9 mouse cellular contexts compared by ENCODE assay signal in genomic region chr6:13835720-13836665, GRCm38 (mm10). TPM values are rescaled to one million over a fixed set of nuclear protein-coding genes. Genes with fewer than 3 reads are reported as not detected.
DNase-seq lines count a peak whose midpoint lies in the region; ATAC-seq lines count a peak whose summit lies in the region.
"Had no signal": no experiment of that assay in that cellular context is flagged by ENCODE, and none has a peak within 500 bp of the region (broad histone marks: within the 10 kb centered on the region; RNA-seq: fewer than 3 reads in every experiment).

No protein-coding gene starts in this region.

- no peaks in the 10 kb centered on the region for H3K9me3 ChIP-seq in forebrain, embryonic 15.5 days
- H3K9me3 ChIP-seq: limb, embryonic 15.5 days had no signal

- H3K27me3 ChIP-seq in forebrain, embryonic 15.5 days, result no peaks in the 10 kb centered on the region
- H3K27me3 ChIP-seq: limb, embryonic 15.5 days had no signal

- H3K9ac ChIP-seq in forebrain, embryonic 15.5 days (replicated peaks), result peak overlapping the region; percentile 98
- H3K9ac ChIP-seq: limb, embryonic 15.5 days had no signal

- intact Hi-C loops in gastrocnemius, postnatal 14 days (cut with DNase I; ENCODE audit: low total_unique reads), result no loop called here

- no peaks in the 10 kb centered on the region for H3K36me3 ChIP-seq in forebrain, embryonic 15.5 days
- H3K36me3 ChIP-seq: limb, embryonic 15.5 days had no signal

- peak overlapping the region; percentile 80 for H3K4me2 ChIP-seq in forebrain, embryonic 15.5 days (replicated peaks)
- H3K4me2 ChIP-seq: limb, embryonic 15.5 days had no signal

- peak overlapping the region; percentile 100 for H3K27ac ChIP-seq in forebrain, embryonic 15.5 days (replicated peaks)
- H3K27ac ChIP-seq: limb, embryonic 15.5 days had no signal

- peak; percentile 23 for ATAC-seq in forebrain, embryonic 15.5 days (replicated peaks)
- no peak for ATAC-seq in megakaryocyte, adult 5-6 weeks (ENCODE audit: poor library complexity, severe bottlenecking)
- ATAC-seq in inflammation-experienced regulatory T-cells, adult 6 months, result no peak

- peak; percentile 11 to 21 for DNase-seq in gastrocnemius, postnatal 4 days (ENCODE audit: low spot score in 2 of 2)
- DNase-seq in gastrocnemius, postnatal 14 days, result no peak
- DNase-seq in layer of hippocampus, postnatal 25 days (ENCODE audit: extremely low spot score in 1 of 2, low spot score in 1 of 2), result peak; percentile 24 to 25
- peak; percentile 64 for DNase-seq in retina, postnatal 1 day
- DNase-seq in spleen, postnatal 14 days (ENCODE audit: low spot score in 2 of 2), result no peak

- H3K4me1 ChIP-seq in forebrain, embryonic 15.5 days, result peaks cover 31% of the 10 kb centered on the region

- 40% methylated on average over 17 of the region's 17 CpGs for WGBS in forebrain, embryonic 15.5 days

- H3K4me3 ChIP-seq in forebrain, embryonic 15.5 days, result peak overlapping the region; percentile 86
- H3K4me3 ChIP-seq: limb, embryonic 15.5 days had no signal

RNA-seq across cellular contexts. Expression of gene Gpr85, which starts 3.7 kb away (rescaled TPM):
- 1 to 10 TPM; 1.7 to 3.0 TPM for total RNA-seq in gastrocnemius, postnatal 4 days (2021)
- total RNA-seq in gastrocnemius, postnatal 14 days (2021), result under 1 TPM; 0.40 to 0.82 TPM
- 123 and 138 TPM in 2 replicates for polyA plus RNA-seq in forebrain, embryonic 15.5 days (2015; fragmentation: Nextera tagmentation; extraction: Ambion mirVana)
- 10 to 100 TPM; 39.0 to 44.6 TPM for total RNA-seq in layer of hippocampus, postnatal 25 days (2021)
- 0.18 and 0.27 TPM in 2 replicates for total RNA-seq in megakaryocyte, adult 5-6 weeks (2015)
- 0.28 TPM in 1 of 2 replicates, not detected in the other for total RNA-seq in megakaryocyte, adult 5-6 weeks (2017)
- polyA plus RNA-seq in inflammation-experienced regulatory T-cells, adult 6 months (2017; shearing (Covaris generic)), result not detected

RNA-seq across cellular contexts. Expression of gene 2610001J05Rik, which starts 35.3 kb away (rescaled TPM):
- 10 to 100 TPM; 37.4 to 37.5 TPM for total RNA-seq in gastrocnemius, postnatal 4 days (2021)
- 10 to 100 TPM; 25.0 to 26.1 TPM for total RNA-seq in gastrocnemius, postnatal 14 days (2021)
- polyA plus RNA-seq in forebrain, embryonic 15.5 days (2015; fragmentation: Nextera tagmentation; extraction: Ambion mirVana), result 96.6 and 97.6 TPM in 2 replicates
- total RNA-seq in layer of hippocampus, postnatal 25 days (2021), result 10 to 100 TPM; 32.0 to 39.7 TPM
- 36.8 and 42.5 TPM in 2 replicates for total RNA-seq in megakaryocyte, adult 5-6 weeks (2015)
- 47.4 and 51.7 TPM in 2 replicates for total RNA-seq in megakaryocyte, adult 5-6 weeks (2017)
- 100 to 1,000 TPM in 2 of 3 experiments, 10 to 100 TPM in 1; 81.5 to 107 (median 104) TPM for polyA plus RNA-seq in inflammation-experienced regulatory T-cells, adult 6 months (2017; shearing (Covaris generic))

Comparison
In these comparisons a context has a peak if more than half of its experiments do, and no peak if none do; other contexts are left out.
1. DNase-seq: peak in gastrocnemius, postnatal 4 days (2 of 2), layer of hippocampus, postnatal 25 days (2 of 2) and retina, postnatal 1 day (single experiment); none in gastrocnemius, postnatal 14 days (single experiment) and spleen, postnatal 14 days (0 of 2).
2. RNA of gene Gpr85, which starts 3.7 kb away (total RNA-seq): 39.0 to 44.6 TPM in layer of hippocampus, postnatal 25 days; 1.7 to 3.0 TPM in gastrocnemius, postnatal 4 days, 0.40 to 0.82 TPM in gastrocnemius, postnatal 14 days and 0.18 to 0.28 TPM in megakaryocyte, adult 5-6 weeks; every median in the first group is over 10 times any median in the second.